Mouse (Mus musculus) liver (tissue): ENCODE data around the gene Glul.
A peak's percentile ranks its signal among the peaks of the same experiment; 100 is the strongest.
"Not testable (repeated sequence)": the region's sequence is repeated elsewhere in the genome, so short reads cannot be mapped to it uniquely, and the experiment has no call there.

ENCODE experiments used
- DNase-seq: peaks from one replicate; pipeline ENCODE4 v3.0.0-alpha.2; 2020; ENCODE audit warnings: mixed read lengths

The Glul gene

DNA sequence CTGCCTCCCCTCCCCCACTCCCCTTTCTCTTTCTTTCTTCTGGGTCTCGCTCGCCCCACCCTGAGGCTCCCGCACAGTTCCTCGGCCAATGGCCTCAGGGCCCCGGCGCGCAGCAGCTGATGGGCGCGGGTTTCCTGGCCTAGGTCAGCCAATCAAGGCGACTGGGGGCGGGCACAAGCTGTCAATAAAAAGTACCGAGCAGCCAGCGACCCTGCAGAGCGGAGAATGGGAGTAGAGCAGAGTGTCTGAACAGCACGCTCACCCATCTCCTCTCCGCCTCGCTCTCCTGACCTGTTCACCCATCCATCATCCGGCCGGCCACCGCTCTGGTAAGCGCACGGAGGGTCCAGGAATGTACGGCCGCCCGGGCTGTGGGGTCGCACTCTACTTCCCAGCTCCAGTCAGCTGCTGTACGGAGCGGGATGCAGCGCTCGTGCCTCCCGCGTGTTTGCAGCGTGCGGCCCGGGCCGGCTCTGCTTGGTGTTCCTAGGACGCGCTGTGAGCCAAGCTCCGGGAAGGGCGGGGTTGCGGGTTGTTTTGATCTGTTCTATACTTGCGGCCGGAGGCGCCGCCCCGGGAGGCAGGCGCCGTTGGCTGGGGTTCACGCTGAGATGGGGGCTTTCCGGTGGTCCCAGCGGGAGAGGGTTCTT lies at the start of gene Glul, which contains the start of gene Teddm2:
TSS of gene Glul (plus strand) at position 214 of the 650 bp plus-strand sequence.
TSS of gene Teddm2 (minus strand) at position 498 of the 650 bp plus-strand sequence.
- peak; percentile 97 for DNase-seq

DNA sequence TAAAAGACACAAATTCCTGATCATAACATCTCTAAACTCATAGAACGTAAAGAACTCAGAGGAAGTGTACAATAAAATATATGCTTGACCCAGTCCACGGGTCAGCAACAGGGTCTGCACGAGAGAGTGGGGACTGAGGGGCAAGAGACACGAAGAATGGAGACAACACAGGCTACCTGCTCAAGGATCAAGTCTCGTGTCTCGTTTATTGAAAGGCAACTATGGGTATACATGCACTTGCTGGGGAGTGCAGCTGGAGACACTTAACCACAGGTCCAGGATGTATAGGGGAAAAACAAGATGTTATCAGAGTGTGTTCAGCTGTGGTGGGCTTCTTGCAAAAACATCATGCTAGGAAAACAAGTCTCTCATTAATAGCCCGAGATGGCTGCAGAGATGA lies 47.0 kb upstream of the Glul start:
- not testable (repeated sequence) for DNase-seq

DNA sequence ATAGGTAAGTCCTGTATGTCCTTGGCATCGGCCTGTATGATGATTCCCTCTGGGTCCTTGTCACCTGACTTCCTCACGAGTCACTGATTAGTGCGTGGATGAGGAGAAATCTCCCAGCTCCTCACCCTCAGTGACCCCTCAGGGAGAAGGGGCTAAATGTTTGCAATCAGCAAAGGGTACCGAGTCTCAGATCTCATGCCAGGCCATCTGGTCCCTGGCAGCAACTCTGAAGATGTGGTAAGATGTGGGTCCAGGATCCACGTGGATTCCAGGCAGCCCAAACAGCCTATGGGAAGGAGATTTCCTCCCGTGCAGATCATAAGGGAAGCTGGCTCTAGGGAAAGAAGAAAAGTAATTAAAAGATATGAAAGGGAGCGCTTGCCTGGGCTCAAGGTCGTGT lies 43.8 kb upstream of the Glul start:
- no peak for DNase-seq

DNA sequence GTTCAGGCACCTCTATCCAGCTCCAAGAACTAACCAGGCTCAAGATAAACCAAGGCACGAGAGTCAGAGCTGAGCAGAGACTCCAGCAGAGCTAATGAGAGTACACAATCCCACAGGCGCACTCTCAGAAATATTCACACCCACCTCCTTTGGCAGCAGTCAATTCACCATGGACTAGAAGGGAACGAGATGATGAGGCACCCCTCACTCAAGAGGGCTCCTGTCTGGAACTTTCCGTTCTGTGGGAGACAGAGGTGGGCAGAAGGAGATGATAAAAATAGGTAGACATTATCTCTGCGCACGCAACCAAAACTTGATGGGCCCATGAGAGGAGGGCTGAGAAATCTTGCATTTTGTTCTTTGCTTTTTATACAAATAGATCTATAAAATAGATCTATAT lies 25.7 kb upstream of the Glul start, which contains the start of gene Teddm1b:
TSS of gene Teddm1b (plus strand) at position 301 of the 400 bp plus-strand sequence.
- DNase-seq, result no peak

DNA sequence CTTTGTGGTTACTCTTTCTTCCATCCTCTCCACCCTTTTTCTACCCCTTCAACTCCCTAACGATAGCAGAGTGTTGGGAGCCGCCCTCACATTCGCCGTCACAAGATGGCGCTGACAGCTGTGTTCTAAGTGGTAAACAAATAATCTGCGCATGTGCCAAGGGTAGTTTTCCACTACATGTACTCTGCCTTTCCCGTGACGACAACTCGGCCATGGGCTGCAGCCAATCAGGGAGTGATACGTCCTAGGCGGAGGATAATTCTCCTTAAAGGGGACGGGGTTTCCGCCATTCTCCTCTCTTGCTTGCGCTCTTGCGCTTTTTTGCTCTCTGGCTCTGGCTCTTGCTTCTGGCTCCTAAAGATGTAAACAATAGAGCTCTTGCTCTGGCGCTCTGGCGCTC lies 19.4 kb upstream of the Glul start:
- not testable (repeated sequence) for DNase-seq

DNA sequence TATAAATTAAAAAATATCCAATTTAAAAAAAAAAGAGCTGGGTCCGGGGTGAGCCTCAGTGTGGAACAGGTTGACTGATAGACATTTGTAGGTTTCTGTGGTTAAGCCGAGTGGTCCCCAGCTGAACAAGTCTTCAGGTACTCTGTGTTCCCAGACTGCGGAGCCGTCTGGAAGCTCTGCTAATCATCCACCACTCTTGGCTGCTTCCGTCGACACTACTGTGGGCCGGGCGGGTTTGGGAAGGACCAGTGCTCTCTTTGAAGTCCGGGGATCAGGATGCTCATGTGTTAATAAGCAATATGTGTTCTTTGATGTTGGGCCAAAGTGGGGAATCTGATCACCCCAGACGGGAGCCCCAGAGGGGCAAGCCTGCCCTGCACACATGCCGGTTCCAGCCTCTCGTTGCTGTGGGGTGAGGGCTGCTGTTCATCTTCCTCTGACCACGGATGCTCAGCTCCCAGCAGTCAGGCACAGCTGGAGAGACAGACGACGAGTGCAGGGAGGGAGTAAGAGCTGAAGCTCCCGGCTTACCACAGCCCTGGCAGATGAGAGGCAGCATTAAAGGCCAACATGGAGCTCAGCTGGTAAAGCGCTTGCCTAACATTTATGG lies 13.6 kb upstream of the Glul start:
- no peak for DNase-seq

DNA sequence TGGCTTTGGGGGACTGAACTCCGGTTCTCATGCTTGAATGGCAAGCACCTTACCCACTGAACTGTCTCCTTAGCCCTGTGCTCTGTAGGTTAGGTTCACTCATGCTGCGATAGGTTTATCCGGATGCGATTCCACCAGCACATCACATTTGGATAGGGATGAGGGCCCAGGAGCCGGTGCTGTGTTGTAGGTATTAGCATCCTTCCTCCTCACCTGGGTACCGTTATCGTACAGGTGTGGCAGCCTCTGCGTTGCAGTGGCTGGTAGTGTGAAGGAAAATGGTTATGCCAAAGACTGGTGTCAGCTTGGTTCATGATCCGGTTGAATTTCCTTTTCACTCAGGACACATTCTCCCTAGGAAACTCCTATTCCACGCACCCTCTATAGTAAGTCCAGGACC lies 9.6 kb upstream of the Glul start:
- DNase-seq, result no peak

DNA sequence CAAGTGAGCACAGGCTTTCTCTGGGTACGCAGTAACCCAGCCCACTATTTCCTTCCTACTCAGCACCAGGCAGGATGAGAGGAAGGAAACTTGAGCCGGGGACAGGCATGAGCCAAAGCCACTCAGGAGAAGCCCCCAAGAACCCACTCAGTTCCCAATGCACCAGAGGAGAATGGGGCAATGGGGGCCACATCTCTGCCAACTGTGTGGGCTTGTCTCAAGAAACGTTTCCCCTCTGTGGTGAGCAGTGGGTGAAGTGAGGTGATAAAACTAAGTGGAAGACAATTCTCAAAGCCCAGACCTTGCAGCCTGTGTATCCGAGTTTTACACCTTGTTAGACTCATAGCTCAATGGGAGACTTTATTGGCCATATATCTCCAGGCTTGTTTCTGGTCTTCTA lies 8.3 kb upstream of the Glul start, which contains the start of gene Teddm1a:
TSS of gene Teddm1a (plus strand) at position 301 of the 400 bp plus-strand sequence.
- no peak for DNase-seq

DNA sequence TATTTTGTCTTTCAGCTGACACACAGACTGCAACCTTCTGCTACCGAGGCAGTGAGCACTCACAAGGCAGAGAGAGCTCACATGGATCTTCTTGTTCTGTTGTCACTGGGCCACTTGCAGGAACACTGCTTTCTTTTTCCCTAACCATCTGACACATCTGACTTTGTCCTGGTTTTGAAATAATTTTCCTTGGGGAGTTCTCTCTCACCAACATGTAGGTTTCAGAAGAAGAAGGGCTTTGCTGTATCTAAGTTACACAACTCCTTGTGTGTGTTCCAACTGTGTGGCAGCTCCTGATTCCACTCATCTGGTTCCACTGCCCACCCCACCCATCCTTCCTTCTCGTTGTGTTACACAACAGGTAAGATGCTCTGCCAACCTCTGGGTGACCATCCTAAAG lies 6.0 kb upstream of the Glul start:
- no peak for DNase-seq

DNA sequence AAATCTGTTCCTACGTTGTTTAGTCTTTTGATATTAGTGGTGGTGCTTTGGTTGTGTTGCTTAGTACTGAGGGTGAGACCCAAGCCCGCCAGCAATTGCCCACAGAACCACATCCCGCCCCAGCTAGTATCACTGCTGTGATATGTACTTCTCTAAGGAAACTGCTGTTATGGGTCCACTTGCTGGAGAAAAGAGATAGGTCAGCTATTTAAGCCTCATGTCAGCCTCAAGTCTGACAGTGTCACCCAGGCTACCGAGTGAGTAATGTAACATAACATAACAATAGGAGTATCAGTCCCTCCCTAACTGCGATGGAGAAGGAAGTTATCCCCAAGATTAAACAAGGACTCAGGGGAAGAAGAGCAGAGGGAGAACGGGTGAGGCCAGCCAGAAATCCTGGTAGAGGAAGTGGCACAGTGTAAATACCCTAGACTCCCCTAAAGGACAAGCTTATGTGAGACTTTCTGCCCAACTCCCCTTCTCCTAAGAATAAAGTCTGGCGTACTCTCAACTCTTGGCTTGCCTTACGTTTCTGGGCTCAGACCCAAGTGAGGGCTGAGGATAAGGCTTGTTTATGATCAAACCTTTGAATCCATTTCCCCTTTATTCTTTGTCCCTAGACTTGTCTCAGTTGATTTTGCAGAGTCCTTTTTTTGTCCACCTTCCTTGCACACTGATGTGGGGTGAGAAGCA lies 5.4 kb upstream of the Glul start:
- DNase-seq, result no peak

DNA sequence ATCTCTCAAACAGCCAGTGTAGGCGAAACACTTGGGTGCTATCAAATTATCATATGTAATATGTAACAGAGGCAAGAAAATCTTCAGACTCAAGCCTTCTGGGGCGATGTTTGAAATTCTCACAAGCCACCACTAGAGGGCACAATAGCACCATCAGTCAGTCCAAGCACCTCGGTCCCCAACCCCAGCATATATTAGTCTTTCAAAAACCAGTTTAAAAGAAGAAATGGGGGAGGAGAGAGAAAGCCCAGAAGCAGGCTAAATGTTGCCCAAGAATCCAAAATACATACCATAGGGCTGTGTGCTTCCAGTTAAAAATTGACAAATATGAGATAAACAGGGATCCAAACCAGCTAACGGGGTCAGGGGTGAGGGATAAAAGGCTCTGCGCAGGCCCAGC lies 4.8 kb upstream of the Glul start:
- DNase-seq, result peak; percentile 72

DNA sequence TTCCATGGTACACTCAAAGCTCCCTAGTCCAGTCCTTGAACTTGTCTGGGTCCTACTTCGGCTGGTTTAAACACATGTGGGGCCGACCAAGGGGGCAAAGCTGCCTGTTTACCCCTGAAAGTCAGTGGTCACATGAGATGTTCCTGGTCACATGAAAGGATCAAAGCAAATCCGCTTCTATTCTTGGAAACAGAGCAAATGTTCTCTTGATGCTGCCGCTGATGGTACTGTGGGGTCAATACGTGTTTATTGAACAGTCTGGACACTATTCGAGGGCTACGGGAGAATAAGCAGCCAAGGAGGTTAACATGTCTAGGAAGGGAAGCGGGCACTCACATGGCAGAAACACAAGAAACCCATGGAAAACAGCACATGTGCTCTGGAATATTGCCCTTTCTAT lies 2.5 kb upstream of the Glul start:
- DNase-seq, result no peak

DNA sequence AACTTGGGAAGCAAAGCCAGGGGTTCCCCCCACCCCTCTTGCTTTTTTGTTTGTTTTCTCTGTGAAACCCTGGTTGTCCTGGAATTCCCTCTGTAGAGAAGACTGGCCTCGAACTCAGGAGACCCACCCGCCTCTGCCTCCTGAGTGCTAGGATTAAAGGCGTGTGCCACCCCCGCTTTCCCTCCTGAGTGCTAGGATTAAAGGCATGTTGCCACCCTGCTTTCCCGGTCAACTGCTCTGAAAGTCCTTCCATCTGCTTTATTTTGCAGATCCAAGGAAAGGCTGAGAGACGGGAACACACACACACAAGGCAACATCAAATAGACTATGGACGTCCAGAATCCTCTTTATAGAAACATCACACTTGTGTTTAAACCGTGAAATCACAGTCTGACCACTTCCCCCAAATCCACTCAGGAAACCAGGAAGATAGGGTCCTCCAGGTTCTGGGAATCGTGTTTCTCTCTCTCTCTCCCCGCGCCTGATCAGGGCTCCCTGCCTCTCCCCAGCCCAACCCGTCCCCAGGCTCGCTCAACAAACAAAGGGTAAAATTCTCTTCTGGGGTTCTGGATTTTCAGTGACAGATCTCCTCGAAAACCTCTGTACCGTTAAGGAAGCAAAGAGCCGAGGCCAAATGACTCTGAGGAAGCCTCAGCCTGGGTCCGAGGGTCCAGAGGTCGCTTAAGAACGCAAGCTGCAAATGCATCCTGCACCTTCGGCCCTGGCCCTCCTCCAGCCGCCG lies 584 bp upstream of the Glul start:
- DNase-seq, result no peak

DNA sequence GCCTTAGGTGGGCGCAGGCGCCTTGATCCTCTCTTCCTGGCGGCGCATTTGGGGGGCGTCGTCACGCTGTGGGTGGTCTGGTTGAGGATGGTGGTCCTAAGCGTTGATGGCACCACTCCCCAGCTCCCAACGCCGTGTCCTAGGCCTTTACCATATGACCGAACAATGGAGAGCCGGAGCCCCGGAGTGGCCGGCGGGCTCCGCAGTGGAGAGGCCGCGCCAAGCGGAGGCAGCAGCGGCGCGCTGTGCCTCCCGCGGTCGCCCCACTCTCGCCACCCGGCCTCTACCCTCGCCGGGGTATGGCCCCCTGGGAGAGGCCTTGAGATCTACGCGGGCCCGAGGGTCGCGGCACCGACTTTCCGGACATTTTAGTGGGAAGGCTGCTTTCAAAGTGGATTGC lies 637 bp downstream of the Glul start:
- DNase-seq, result peak; percentile 54

DNA sequence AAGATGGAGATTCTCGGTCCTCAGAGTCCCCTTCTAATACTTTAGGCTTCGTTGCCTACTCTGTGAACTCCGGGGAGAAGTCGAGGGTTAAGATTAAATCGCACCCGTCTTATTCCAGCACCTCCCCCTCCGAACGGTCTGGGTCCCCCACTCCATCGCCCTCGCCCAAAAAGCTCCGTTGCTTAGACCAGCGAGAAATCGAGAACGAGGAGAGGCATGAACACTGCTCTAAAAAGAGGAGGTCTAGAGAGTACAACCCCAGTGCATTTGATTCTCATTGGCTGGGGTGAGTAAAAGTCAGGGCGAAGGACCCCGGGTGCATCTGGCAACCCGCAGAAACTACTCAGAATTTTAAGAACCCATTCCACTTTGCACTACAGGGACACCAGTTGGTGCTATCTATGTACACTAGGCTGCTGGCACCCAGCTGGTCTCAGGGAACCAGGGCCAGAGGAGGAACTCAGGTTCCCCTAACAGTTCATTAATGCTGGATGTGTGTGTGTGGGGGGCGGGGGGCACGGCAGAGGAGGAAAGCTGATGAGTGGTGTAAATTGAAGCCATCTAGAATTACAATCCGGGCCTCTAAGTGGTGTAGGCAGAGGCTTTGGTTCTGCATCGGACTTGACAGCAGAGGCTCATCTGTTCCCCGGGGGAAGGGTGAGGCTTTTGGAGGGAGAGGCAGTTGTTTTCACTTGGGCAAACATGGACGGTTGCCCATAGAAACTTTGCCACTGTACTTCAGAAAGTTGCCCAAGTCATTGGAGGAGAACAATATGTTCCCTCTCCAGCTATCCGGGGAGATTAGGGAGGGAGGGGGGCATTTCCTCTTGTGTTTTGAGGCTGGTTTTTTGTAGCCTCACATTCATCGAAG lies 1.4 kb downstream of the Glul start:
- peak; percentile 40 for DNase-seq

DNA sequence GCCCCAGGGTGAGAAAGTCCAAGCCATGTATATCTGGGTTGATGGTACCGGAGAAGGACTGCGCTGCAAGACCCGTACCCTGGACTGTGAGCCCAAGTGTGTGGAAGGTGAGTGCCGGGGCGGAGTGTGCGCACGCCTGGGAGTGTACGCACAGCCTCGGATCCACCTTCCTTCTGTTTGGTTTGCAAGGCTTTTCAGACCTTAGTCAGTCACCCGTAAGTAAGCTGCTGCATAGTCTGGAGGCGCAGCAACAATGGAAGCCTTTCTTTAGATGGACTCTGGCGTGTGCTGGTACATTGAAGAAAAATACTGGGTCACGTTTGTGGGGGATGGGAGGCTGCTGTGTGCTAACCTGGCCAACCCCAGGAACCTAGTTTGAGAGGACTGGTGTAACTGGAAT lies 3.3 kb downstream of the Glul start:
- no peak for DNase-seq

DNA sequence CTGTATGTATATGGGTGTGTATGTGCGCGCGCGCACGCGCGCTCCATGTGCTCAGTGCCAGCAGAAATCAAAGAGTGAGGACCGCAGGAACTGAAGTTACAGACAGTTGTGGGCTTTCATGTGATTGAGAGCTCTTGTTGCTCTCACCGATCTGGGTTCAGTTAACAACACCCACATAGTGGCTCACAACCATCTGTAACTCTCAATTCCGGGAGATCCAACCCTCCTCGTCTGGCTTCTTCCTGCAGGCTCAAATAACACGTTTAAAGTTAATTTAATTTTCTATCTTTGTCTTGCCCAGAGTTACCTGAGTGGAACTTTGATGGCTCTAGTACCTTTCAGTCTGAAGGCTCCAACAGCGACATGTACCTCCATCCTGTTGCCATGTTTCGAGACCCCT lies 4.5 kb downstream of the Glul start:
- DNase-seq, result no peak

DNA sequence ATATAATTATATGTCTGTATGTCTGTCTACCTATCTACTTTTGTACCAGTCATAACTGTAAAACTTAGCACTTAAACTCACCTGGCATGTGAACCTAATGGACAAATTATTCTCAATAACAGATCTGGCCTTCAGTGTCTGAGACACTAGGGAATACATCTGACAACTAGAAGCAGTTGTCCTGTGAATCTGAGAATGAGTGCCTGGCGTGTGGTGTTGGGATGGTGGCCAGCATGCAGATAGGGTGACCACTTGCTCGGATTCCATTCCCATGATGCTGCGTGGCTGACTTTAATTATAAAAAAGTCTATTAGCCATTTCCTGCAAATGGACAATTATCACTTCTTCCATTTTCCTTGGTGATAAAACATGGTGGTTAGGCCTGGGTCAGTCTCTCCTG lies 6.1 kb downstream of the Glul start:
- DNase-seq, result no peak

DNA sequence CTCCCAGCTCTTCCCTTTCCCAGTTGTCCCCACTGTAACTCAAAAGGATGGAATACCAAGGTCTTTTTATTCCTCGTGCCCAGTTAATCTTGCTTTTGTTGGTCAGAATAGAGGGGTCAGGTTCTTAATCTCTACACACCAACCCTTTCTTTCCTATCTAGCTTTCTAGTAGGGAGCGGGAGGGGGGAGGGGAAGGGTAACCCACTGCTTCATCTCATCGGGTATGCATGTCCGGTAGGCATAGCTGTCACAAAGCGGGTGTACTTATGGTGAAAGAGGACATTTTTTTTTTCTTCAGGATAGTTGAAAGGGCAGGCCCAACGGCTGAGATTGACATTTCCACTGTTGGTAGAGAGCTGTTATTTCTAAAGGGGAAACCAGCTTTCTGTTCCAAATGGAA lies 8.5 kb downstream of the Glul start:
- no peak for DNase-seq

DNA sequence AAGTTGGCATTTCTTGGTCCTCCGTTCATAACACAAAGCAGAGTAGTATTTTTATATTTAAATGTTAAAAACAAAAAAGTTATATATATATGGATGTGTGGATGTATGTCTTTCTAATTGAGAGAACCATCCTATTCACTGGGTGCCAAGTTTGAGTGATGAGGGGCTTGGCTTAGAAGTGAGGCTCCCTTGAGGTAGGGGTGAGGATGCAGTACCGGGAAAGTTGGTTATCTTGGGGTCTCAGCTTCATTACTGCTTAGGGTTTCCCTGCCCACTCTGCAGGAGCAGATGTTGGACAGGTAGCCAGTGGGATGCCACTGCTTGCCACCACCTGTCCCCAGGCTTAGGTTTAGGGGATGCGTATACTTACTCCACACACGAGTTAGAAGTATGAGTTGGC lies 9.0 kb downstream of the Glul start:
- no peak for DNase-seq

DNA sequence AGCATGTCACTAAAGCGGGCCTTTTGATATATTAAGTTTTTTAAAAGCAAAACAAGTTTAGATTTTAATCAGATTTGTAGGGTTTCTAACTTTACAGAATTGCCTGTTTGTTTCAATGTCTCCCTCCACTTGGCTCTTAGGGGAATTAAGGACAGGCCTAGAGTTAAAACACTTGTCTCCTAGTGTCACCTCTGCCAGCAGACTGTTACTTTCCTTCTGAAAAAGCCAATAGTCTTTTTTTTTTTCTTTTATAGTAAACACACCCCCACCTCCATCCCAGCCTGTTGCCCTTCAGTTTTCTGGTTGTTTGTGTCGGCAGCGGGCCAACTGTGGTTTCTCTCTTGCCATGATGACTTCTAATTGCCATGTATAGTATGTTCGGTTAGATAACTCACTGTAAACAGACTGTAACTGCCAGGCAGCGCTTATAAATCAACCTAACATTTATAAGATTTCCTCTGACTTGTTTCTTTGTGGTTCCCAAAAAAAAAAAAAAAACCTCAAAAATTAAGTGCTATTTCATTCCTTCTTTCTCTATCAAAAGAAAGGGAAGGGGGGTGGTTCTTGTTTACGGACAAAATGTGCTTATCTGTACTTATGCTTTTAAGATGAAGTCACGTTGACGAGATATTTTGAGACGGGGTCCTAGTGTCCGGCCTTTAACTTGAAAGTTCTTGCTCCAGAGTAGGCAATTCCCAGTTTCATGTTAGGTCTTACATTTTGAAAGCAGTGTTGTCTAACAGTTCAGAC lies 9.6 kb downstream of the Glul start:
- DNase-seq, result no peak

DNA sequence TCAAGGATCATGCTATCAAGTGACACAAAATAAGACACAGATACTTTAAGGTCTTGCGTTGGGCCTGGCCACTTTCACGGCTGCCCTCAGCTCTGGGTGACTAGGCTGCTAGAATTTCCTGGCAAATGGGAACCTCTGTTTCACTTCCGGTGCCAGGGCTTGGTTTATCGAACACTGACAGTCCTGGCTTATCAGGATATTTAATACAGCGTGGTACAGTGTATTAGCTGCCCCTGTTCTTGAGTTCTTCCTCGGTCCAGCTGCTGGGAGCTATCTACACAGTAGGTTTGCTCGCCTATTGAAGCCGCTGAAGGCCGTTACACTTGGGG lies 10.2 kb downstream of the Glul start:
- DNase-seq, result no peak
